Mouse (Mus musculus) kidney, embryonic 15.5 days (tissue): Measurements from ENCODE around the gene Armc12. TPM values are rescaled to one million over a fixed set of nuclear protein-coding genes. Genes with fewer than 3 reads are reported as not detected.

Experiments
- ATAC-seq: fragments of 200-750 bp; cut with Nextera tagmentation; replicated peaks from 2 replicates; pipeline ENCODE4 v1.8.0; 2017; ENCODE audit warnings: moderate TSS enrichment; ENCODE audit not compliant: low FRiP score
- H3K27ac ChIP-seq: fragments of 300-500 bp; sonication (generic); 2 replicates; pipeline ENCODE4 v1.5.1; 2015; ENCODE audit warnings: mild to moderate bottlenecking, inconsistent platforms
- H3K27me3 ChIP-seq: fragments of 300-500 bp; sonication (generic); 2 replicates; pipeline ENCODE4 v1.6.1; 2015; ENCODE audit warnings: inconsistent platforms
- H3K36me3 ChIP-seq: fragments of 300-500 bp; sonication (generic); 2 replicates; pipeline ENCODE4 v1.6.1; 2015; ENCODE audit warnings: inconsistent platforms
- H3K4me1 ChIP-seq: fragments of 300-500 bp; sonication (generic); 2 replicates; pipeline ENCODE4 v1.6.1; 2015; ENCODE audit warnings: inconsistent platforms
- H3K4me2 ChIP-seq: fragments of 300-500 bp; sonication (generic); 2 replicates; pipeline ENCODE4 v1.6.1; 2015; ENCODE audit warnings: moderate library complexity, mild to moderate bottlenecking, inconsistent platforms
- H3K4me3 ChIP-seq: fragments of 300-500 bp; sonication (generic); replicated peaks from 2 replicates; pipeline ENCODE4 v1.5.1; 2015; ENCODE audit warnings: mild to moderate bottlenecking, inconsistent platforms
- H3K9ac ChIP-seq: fragments of 300-500 bp; sonication (generic); 2 replicates; pipeline ENCODE4 v1.6.1; 2015; ENCODE audit warnings: mild to moderate bottlenecking, inconsistent platforms
- H3K9me3 ChIP-seq: fragments of 300-500 bp; sonication (generic); replicated peaks from 2 replicates; pipeline ENCODE4 v1.6.1; 2016; ENCODE audit warnings: inconsistent platforms
- WGBS: fragments of 180-500 bp; shearing (Covaris S2); methylation state at CpG from one replicate; pipeline ENCODE4 v1.1.7; 2015; ENCODE audit warnings: mixed read lengths; 5-methylcytosine and 5-hydroxymethylcytosine counted together
- polyA plus RNA-seq: library from polyadenylated mRNA; unstranded; fragments of >200 nt; fragmentation: Nextera tagmentation; extraction: Ambion mirVana; gene quantifications from 2 replicates; pipeline ENCODE4 v1.2.1, GENCODE M21; 2015

Armc12 gene
- polyA plus RNA-seq = not detected in 2 replicates

GRCm38 (mm10) chr17:28530506-28530905 lies at the start of gene Armc12:
Gene Armc12 (plus strand): TSS chr17:28530806.
- no peak for ATAC-seq
- no peaks in the 10 kb centered on the region for H3K36me3 ChIP-seq

DNA sequence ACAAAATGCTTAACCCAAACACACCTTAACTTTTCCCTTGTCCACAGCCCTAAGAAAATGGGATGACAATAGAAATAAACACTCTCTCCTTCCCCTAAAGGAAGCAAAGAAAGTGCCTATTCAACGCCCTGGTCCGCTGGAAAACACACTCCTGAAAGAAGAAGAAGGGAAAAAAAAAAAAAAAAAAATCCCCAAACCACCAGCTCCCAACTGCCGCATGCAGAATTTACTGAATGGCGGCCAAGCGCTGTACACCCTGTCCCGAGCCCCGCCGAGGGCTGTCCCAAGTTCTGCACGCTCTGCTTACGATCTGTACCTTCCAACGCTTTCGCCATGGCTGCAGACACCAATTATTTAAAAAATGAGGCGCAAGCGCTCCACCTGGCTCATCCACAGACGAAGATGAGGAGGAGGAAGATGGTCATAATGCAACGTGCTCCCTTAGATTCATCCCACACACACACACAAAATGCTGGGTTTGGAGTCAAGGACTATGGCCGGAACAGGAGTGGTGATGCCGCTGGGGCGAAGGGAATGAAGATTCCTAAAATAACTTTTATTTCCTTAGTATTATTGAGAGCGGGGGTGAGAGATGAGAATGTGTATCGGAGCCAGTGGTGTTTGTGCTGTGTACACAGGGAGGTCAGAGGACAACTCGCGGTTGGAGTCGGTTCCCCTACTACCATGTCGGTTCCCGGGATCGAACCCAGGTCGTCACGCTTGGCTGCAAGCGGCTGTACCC lies 45.7 kb upstream of the Armc12 start:
- Histone ChIP-seq H3K9ac (peak overlapping the region; percentile 79), H3K27ac (peak overlapping the region; percentile 88), H3K36me3 (no peaks in the 10 kb centered on the region), H3K4me1 (peaks cover 17% of the 10 kb centered on the region), H3K4me2 (peak overlapping the region; percentile 77), H3K4me3 (peak overlapping the region; percentile 90), H3K27me3 (no peaks in the 10 kb centered on the region), H3K9me3 (no peaks in the 10 kb centered on the region)
- no peak for ATAC-seq
- WGBS = 5% methylated on average over 30 of the region's 30 CpGs

More at GRCm38 (mm10) chr17:28530506-28530905, at the start of gene Armc12:
- H3K9me3 ChIP-seq = no peaks in the 10 kb centered on the region
- peaks cover 22% of the 10 kb centered on the region for H3K4me1 ChIP-seq
- H3K4me3 ChIP-seq = no peak within 1 kb of the TSS
- H3K9ac ChIP-seq = no peak within 1 kb of the TSS
- H3K27ac ChIP-seq = no peak within 1 kb of the TSS
- H3K4me2 ChIP-seq = peak within 1 kb of the TSS; percentile 48
- 0 out of 2 replicates have a peak, but pooled peaks cover 7% of the 10 kb centered on the region for H3K27me3 ChIP-seq
- 84% methylated on average over 6 of the region's 6 CpGs for WGBS

GRCm38 (mm10) chr17:28485446-28485948 lies 45.1 kb upstream of the Armc12 start:
- H3K4me3 ChIP-seq = peak overlapping the region; percentile 90
- H3K4me2 ChIP-seq = peak overlapping the region; percentile 77
- peak; percentile 41 for ATAC-seq
- no peaks in the 10 kb centered on the region for H3K9me3 ChIP-seq
- peak overlapping the region; percentile 88 for H3K27ac ChIP-seq
- no peaks in the 10 kb centered on the region for H3K36me3 ChIP-seq
- peaks cover 17% of the 10 kb centered on the region for H3K4me1 ChIP-seq
- peak overlapping the region; percentile 79 for H3K9ac ChIP-seq
- no peaks in the 10 kb centered on the region for H3K27me3 ChIP-seq
- under 1% methylated on average over 47 of the region's 77 CpGs for WGBS

DNA sequence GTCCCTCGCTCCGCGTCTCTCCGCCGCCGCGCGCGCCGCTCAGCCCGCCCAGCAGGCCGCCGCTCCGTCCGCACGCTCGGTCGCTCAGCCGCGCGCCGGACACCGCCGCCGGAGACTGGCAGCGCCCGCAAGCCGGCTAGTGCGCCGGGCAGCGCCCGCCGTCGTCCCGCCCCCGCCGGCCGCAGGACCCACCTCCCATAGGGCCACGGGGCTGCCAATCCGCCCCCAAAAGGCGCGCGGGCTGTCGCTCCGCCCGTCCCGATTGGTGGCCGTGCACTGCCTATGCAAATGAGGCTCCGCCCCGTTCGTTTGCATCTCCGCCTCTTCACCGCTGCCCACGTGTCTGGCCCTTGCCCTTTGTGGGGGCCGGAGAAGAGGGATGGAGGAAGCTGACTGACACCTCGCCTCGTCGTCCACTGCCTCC lies 44.6 kb upstream of the Armc12 start:
- H3K27me3 ChIP-seq = no peaks in the 10 kb centered on the region
- 0% methylated on average over 38 of the region's 58 CpGs for WGBS
- H3K4me2 ChIP-seq = peak overlapping the region; percentile 77
- no peaks in the 10 kb centered on the region for H3K9me3 ChIP-seq
- H3K36me3 ChIP-seq = no peaks in the 10 kb centered on the region
- peak overlapping the region; percentile 79 for H3K9ac ChIP-seq
- peak overlapping the region; percentile 90 for H3K4me3 ChIP-seq
- H3K27ac ChIP-seq = peak overlapping the region; percentile 88
- H3K4me1 ChIP-seq = peaks cover 17% of the 10 kb centered on the region
- peak; percentile 98 for ATAC-seq

- H3K9me3 ChIP-seq = no peaks in the 10 kb centered on the region
- H3K4me3 ChIP-seq = no peak overlapping the region
- no peaks in the 10 kb centered on the region for H3K36me3 ChIP-seq
- no peak overlapping the region for H3K9ac ChIP-seq
- no peak overlapping the region for H3K27ac ChIP-seq
- H3K4me2 ChIP-seq = peak overlapping the region; percentile 77; the same call in 1 of the 2 replicates
- no peak for ATAC-seq
- 78% methylated on average over 6 of the region's 6 CpGs for WGBS
- H3K27me3 ChIP-seq = no peaks in the 10 kb centered on the region
- peaks cover 24% of the 10 kb centered on the region for H3K4me1 ChIP-seq
Observed at GRCm38 (mm10) chr17:28486720-28487119, 43.9 kb upstream of the Armc12 start.

DNA sequence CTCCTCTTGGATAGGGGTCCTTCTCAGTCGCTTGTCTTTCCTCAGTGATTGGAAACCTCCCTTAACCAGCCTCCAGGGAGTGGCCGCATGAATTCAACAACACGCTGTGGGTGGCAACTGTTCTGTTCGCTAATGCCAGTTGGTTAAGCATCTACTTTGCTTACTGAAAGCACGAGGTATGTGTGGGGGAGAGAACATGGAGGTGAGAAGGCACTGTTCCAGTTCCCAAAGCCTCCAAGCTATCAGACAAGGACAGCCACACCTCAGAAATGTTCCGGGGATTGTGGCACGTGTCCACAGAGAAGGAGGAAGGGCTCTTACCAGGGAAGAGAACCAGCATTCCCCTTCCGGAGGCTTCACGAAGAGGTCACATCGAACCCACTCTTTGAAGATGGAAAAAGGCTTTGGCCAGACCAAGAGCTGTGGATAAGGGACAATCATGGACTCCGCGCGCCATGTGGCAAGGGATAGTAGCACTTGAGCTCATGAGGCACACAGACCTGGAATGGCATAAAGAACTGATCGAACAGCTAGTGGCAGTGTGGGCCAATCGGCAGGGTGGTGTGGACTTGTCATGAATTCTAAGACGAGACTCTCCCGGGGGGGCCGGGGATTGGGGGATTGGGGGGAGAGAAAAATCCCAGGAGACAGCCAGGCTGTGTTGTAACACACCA lies 42.9 kb upstream of the Armc12 start:
- H3K9me3 ChIP-seq = no peaks in the 10 kb centered on the region
- no peaks in the 10 kb centered on the region for H3K27me3 ChIP-seq
- no peaks in the 10 kb centered on the region for H3K36me3 ChIP-seq
- H3K9ac ChIP-seq = no peak overlapping the region
- no peak overlapping the region for H3K4me2 ChIP-seq
- H3K4me3 ChIP-seq = no peak overlapping the region
- H3K4me1 ChIP-seq = peaks cover 23% of the 10 kb centered on the region
- no peak for ATAC-seq
- H3K27ac ChIP-seq = no peak overlapping the region
- WGBS = 89% methylated on average over 18 of the region's 18 CpGs

GRCm38 (mm10) chr17:28488258-28489013 lies 42.2 kb upstream of the Armc12 start:
- Histone ChIP-seq H3K9ac (no peak overlapping the region), H3K4me2 (no peak overlapping the region), H3K9me3 (no peaks in the 10 kb centered on the region), H3K27me3 (no peaks in the 10 kb centered on the region), H3K36me3 (no peaks in the 10 kb centered on the region), H3K27ac (no peak overlapping the region), H3K4me1 (peaks cover 21% of the 10 kb centered on the region), H3K4me3 (no peak overlapping the region)
- no peak for ATAC-seq
- 72% methylated on average over 7 of the region's 7 CpGs for WGBS

DNA sequence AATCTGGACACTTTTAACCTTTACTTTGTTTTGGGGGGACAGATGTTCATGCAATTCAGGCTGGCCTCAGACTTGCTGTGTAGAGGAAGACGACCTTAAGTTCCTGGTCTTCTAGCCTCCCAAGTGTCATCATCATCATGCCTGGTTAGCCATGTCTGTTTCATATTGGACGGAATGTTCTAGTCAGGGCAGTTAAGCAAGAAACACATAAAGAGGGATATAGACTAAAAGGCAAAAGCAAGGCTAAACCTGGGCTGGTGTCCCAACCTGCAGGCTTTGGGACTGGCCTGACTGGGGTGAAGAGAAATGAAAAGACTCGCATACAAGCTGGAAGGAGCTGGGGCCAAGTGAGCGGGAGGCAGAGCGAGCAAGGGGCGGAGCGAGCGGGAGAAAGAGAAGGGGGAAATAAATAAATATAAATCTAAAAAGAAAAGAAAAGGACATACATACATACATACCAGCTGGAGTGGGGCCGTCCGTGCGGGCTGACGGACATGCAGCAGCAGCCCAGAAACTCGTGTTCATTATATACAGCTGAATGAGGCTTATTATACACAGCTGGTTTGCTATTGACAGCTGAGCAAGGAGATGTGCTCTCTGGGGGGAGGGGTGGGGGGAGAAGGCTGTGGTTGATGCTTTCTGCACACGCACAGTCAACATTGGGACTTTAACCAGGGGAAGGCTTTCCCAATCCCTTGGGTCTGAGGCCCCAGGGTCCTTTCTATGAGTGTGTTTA lies 39.4 kb upstream of the Armc12 start:
- peaks cover 13% of the 10 kb centered on the region for H3K4me1 ChIP-seq
- H3K36me3 ChIP-seq = no peaks in the 10 kb centered on the region
- H3K27ac ChIP-seq = no peak overlapping the region
- WGBS = 75% methylated on average over 14 of the region's 14 CpGs
- no peaks in the 10 kb centered on the region for H3K9me3 ChIP-seq
- ATAC-seq = no peak
- no peak overlapping the region for H3K4me2 ChIP-seq
- no peak overlapping the region for H3K4me3 ChIP-seq
- no peak overlapping the region for H3K9ac ChIP-seq
- no peaks in the 10 kb centered on the region for H3K27me3 ChIP-seq

- Histone ChIP-seq H3K36me3 (no peaks in the 10 kb centered on the region), H3K9me3 (no peaks in the 10 kb centered on the region), H3K4me2 (no peak overlapping the region), H3K4me3 (no peak overlapping the region), H3K9ac (no peak overlapping the region), H3K4me1 (peaks cover 7% of the 10 kb centered on the region), H3K27me3 (no peaks in the 10 kb centered on the region), H3K27ac (no peak overlapping the region)
- no peak for ATAC-seq
- WGBS = 88% methylated on average over 8 of the region's 8 CpGs
Observed at GRCm38 (mm10) chr17:28495832-28496231, 34.8 kb upstream of the Armc12 start.

DNA sequence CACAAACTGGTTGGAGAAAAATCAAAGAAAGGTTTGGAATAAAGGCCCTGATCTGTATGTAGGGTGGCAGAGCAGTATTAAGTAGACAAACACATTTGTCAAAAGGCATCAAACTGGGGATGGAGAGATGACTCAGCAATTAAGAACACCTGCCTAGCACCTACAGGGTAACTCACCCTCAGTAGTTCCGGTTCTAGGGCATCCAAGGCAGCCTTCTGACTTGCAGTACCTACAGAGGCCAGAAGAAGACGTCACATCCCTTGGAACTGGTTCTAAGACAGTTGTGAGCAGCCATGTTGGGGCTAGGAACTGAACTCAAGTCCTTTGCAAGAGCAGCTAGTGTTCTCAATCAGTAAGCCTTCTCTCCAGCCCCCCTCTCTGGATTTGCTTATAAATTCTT lies 31.4 kb upstream of the Armc12 start:
- no peak overlapping the region for H3K4me3 ChIP-seq
- H3K9me3 ChIP-seq = no peaks in the 10 kb centered on the region
- WGBS = 72% methylated on average over 2 of the region's 2 CpGs
- no peaks in the 10 kb centered on the region for H3K36me3 ChIP-seq
- no peak overlapping the region for H3K4me2 ChIP-seq
- no peak overlapping the region for H3K27ac ChIP-seq
- H3K27me3 ChIP-seq = no peaks in the 10 kb centered on the region
- no peak for ATAC-seq
- no peak overlapping the region for H3K9ac ChIP-seq
- H3K4me1 ChIP-seq = peaks cover 5% of the 10 kb centered on the region; the same call in 1 of the 2 replicates

DNA sequence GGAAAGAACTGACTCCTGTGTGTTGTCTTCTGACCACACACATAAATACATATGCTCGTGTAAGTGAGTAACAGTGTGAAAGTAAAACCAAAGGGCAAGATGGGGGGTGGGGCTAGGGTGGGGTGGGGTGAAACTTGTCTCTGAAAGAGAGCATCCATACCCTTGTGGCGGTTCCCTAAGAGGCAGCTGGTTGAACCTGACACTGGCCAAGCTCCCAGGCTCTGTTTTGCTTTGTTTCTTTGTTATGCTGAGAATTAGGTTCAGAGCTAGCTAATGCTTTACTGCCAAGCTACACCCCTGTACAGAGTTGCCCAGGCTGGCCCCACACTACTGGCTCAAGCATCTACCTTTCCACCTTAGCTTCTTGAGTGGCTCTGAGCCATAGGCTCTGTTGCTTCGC lies 30.1 kb upstream of the Armc12 start:
- H3K4me1 ChIP-seq = peaks cover 5% of the 10 kb centered on the region; the same call in 1 of the 2 replicates
- H3K4me3 ChIP-seq = no peak overlapping the region
- ATAC-seq = no peak
- H3K27ac ChIP-seq = no peak overlapping the region
- no peak overlapping the region for H3K4me2 ChIP-seq
- WGBS = 79% methylated on average over 3 of the region's 3 CpGs
- H3K36me3 ChIP-seq = no peaks in the 10 kb centered on the region
- H3K9ac ChIP-seq = no peak overlapping the region
- no peaks in the 10 kb centered on the region for H3K9me3 ChIP-seq
- no peaks in the 10 kb centered on the region for H3K27me3 ChIP-seq
